Comparison of ENCODE assay signal across 9 mouse cellular contexts in the genomic region with DNA sequence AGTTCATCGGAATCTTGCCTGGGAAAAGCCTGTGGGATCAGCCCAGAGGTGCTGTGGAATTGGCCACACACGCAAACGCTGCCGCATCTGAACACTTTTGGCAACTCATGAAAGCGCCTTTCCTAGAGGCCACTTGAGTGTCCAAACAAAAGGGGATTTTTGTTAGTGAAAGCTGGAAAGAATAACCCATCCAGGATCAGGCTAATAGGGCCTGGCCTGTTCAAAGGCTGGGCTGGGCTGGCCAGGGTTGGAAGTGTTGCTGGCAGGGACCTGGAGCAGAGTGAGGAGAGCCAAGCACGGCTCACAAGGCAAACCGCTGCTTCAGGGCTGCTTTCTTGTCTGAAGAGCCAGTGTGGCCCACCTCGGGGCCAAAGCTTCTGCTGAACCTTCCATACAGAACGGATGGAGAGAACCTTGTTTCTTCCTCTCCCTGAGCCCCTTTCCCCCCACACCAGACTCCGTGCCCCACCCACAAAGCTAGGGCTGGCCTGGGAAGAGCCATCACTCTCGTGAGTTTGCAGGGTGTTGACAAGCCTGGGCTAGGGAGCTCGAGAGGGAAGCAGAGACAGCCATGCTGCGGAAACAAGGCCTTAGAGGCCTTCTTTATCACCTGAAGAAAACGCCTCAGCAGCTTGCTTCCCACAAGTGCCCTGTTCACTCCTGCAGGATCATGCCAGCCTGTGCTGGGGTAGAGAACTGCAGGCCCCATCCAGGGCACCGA.
DNase-seq lines count a peak whose midpoint lies in the region; ATAC-seq lines count a peak whose summit lies in the region.
"Had no signal": no experiment of that assay in that cellular context is flagged by ENCODE, and none has a peak within 500 bp of the region (broad histone marks: within the 10 kb centered on the region; RNA-seq: fewer than 3 reads in every experiment).

No protein-coding gene starts in this region.

- H3K4me3 ChIP-seq in limb, embryonic 13.5 days, result no peak overlapping the region
- H3K4me3 ChIP-seq: midbrain, embryonic 12.5 days had no signal

- peaks cover 43% of the 10 kb centered on the region for H3K4me1 ChIP-seq in limb, embryonic 13.5 days

- H3K9ac ChIP-seq in limb, embryonic 13.5 days, result no peak overlapping the region
- H3K9ac ChIP-seq: midbrain, embryonic 12.5 days had no signal

- H3K9me3 ChIP-seq in limb, embryonic 13.5 days, result peaks cover 4% of the 10 kb centered on the region; the same call in 1 of the 2 replicates
- H3K9me3 ChIP-seq: midbrain, embryonic 12.5 days had no signal

- no peak overlapping the region for H3K4me2 ChIP-seq in limb, embryonic 13.5 days (replicated peaks)
- H3K4me2 ChIP-seq: midbrain, embryonic 12.5 days had no signal

- DNase-seq in right cerebral cortex, adult 18-20 months, result peak; percentile 24
- DNase-seq in right cerebral cortex, postnatal 25 days, result no peak
- peak; percentile 31 for DNase-seq in gastrocnemius, adult 18-20 months (ENCODE audit: low spot score)
- DNase-seq in yolk sac, embryonic 10.5 days (ENCODE audit: low spot score), result peak; percentile 20
- DNase-seq in cerebellum, postnatal 36 days, result no peak
- no peak for DNase-seq in embryo, embryonic 9.5 days (ENCODE audit: extremely low spot score)
- DNase-seq: cerebellum, adult 11 months had no signal

- no peaks in the 10 kb centered on the region for H3K27me3 ChIP-seq in limb, embryonic 13.5 days

- H3K36me3 ChIP-seq in limb, embryonic 13.5 days, result no peaks in the 10 kb centered on the region
- H3K36me3 ChIP-seq: midbrain, embryonic 12.5 days had no signal

- peak; percentile 38; the same call in 1 of the 2 replicates for ATAC-seq in limb, embryonic 13.5 days (ENCODE audit: low FRiP score, low read depth)

- H3K27ac ChIP-seq in limb, embryonic 13.5 days, result peak overlapping the region; percentile 65; the same call in 1 of the 2 replicates
- H3K27ac ChIP-seq: midbrain, embryonic 12.5 days had no signal

- 77% methylated on average over 15 of the region's 15 CpGs for WGBS in limb, embryonic 13.5 days

Comparison
In these comparisons a context has a peak if more than half of its experiments do, and no peak if none do; other contexts are left out.
1. DNase-seq: peak in right cerebral cortex, adult 18-20 months (single experiment), gastrocnemius, adult 18-20 months (single experiment) and yolk sac, embryonic 10.5 days (single experiment); none in right cerebral cortex, postnatal 25 days (single experiment), cerebellum, postnatal 36 days (0 of 2) and embryo, embryonic 9.5 days (single experiment).